9 mouse cellular contexts compared by ENCODE assay signal in genomic region chr2:122366706-122367105, GRCm38 (mm10). TPM values are rescaled to one million over a fixed set of nuclear protein-coding genes. Genes with fewer than 3 reads are reported as not detected.
DNase-seq lines count a peak whose midpoint lies in the region; ATAC-seq lines count a peak whose summit lies in the region.
"Had no signal": no experiment of that assay in that cellular context is flagged by ENCODE, and none has a peak within 500 bp of the region (broad histone marks: within the 10 kb centered on the region; RNA-seq: fewer than 3 reads in every experiment).

No protein-coding gene starts in this region.

- no peak overlapping the region for H3K4me3 ChIP-seq in intestine, embryonic 15.5 days (replicated peaks)
- H3K4me3 ChIP-seq in intestine, embryonic 16.5 days (ENCODE audit: low read length), result no peak overlapping the region
- H3K4me3 ChIP-seq in forebrain, embryonic 13.5 days, result peak overlapping the region; percentile 89
- peak overlapping the region; percentile 95; the same call in 1 of the 2 replicates for H3K4me3 ChIP-seq in midbrain, embryonic 11.5 days (ENCODE audit: low read depth, low read length)

- no peak for ATAC-seq in intestine, embryonic 15.5 days
- no peak for ATAC-seq in intestine, embryonic 16.5 days
- ATAC-seq in forebrain, embryonic 13.5 days, result no peak
- ATAC-seq in midbrain, embryonic 11.5 days (ENCODE audit: low FRiP score), result no peak

- H3K9ac ChIP-seq in intestine, embryonic 15.5 days, result no peak overlapping the region
- H3K9ac ChIP-seq in intestine, embryonic 16.5 days (ENCODE audit: low read depth, low read length), result no peak overlapping the region
- peak overlapping the region; percentile 37 for H3K9ac ChIP-seq in forebrain, embryonic 13.5 days
- peak overlapping the region; percentile 1; the same call in 1 of the 2 replicates for H3K9ac ChIP-seq in midbrain, embryonic 11.5 days (ENCODE audit: low read length)

- peak overlapping the region; percentile 88 for H3K4me2 ChIP-seq in intestine, embryonic 15.5 days (replicated peaks)
- no peak overlapping the region for H3K4me2 ChIP-seq in intestine, embryonic 16.5 days (ENCODE audit: low read depth, low read length)
- H3K4me2 ChIP-seq in forebrain, embryonic 13.5 days, result peak overlapping the region; percentile 88
- H3K4me2 ChIP-seq in midbrain, embryonic 11.5 days, result peak overlapping the region; percentile 84

- no peaks in the 10 kb centered on the region for H3K9me3 ChIP-seq in intestine, embryonic 15.5 days
- H3K9me3 ChIP-seq in intestine, embryonic 16.5 days (ENCODE audit: control insufficient read depth, low read length), result no peaks in the 10 kb centered on the region
- no peaks in the 10 kb centered on the region for H3K9me3 ChIP-seq in forebrain, embryonic 13.5 days (replicated peaks)
- no peaks in the 10 kb centered on the region for H3K9me3 ChIP-seq in midbrain, embryonic 11.5 days (ENCODE audit: control insufficient read depth, low read length)

- H3K27ac ChIP-seq in intestine, embryonic 15.5 days, result no peak overlapping the region
- H3K27ac ChIP-seq in intestine, embryonic 16.5 days (ENCODE audit: low read length), result no peak overlapping the region
- peak overlapping the region; percentile 59; the same call in 1 of the 2 replicates for H3K27ac ChIP-seq in forebrain, embryonic 13.5 days
- no peak overlapping the region for H3K27ac ChIP-seq in midbrain, embryonic 11.5 days (ENCODE audit: low read depth, low read length)

- H3K27me3 ChIP-seq in intestine, embryonic 15.5 days (replicated peaks), result no peaks in the 10 kb centered on the region
- no peaks in the 10 kb centered on the region for H3K27me3 ChIP-seq in intestine, embryonic 16.5 days (replicated peaks; ENCODE audit: control insufficient read depth, insufficient read depth, low read length)
- H3K27me3 ChIP-seq in forebrain, embryonic 13.5 days, result peaks cover 12% of the 10 kb centered on the region
- peaks cover 3% of the 10 kb centered on the region; the same call in 1 of the 2 replicates for H3K27me3 ChIP-seq in midbrain, embryonic 11.5 days (ENCODE audit: control insufficient read depth, insufficient read depth, low read length)

- H3K36me3 ChIP-seq in intestine, embryonic 15.5 days, result no peaks in the 10 kb centered on the region
- H3K36me3 ChIP-seq in intestine, embryonic 16.5 days (ENCODE audit: control insufficient read depth, insufficient read depth, low read length), result no peaks in the 10 kb centered on the region
- H3K36me3 ChIP-seq in forebrain, embryonic 13.5 days (ENCODE audit: poor library complexity, severe bottlenecking), result peaks cover 11% of the 10 kb centered on the region; the same call in 1 of the 2 replicates
- H3K36me3 ChIP-seq in midbrain, embryonic 11.5 days (ENCODE audit: control insufficient read depth, insufficient read depth, low read length), result no peaks in the 10 kb centered on the region

- WGBS in intestine, embryonic 15.5 days, result 44% methylated on average over 5 of the region's 5 CpGs
- WGBS in intestine, embryonic 16.5 days, result 46% methylated on average over 5 of the region's 5 CpGs
- 32% methylated on average over 5 of the region's 5 CpGs for WGBS in forebrain, embryonic 13.5 days
- 32% methylated on average over 5 of the region's 5 CpGs for WGBS in midbrain, embryonic 11.5 days

- DNase-seq in cerebellum, adult 18-20 months, result peak; percentile 76
- no peak for DNase-seq in midbrain, embryonic 11.5 days (ENCODE audit: low spot score, missing footprints)
- DNase-seq in Muller cell, postnatal 12 days (ENCODE audit: inconsistent ontology term), result no peak
- DNase-seq in kidney, adult 8-10 months, result no peak
- DNase-seq in left cerebral cortex, adult 11 months (ENCODE audit: low spot score), result no peak

- peaks cover 21% of the 10 kb centered on the region for H3K4me1 ChIP-seq in intestine, embryonic 15.5 days (replicated peaks)
- peaks cover 13% of the 10 kb centered on the region for H3K4me1 ChIP-seq in intestine, embryonic 16.5 days (ENCODE audit: control insufficient read depth, insufficient read depth, low read length)
- peaks cover 47% of the 10 kb centered on the region for H3K4me1 ChIP-seq in forebrain, embryonic 13.5 days
- peaks cover 15% of the 10 kb centered on the region for H3K4me1 ChIP-seq in midbrain, embryonic 11.5 days (ENCODE audit: control insufficient read depth, insufficient read depth, low read length)

RNA-seq across cellular contexts. Expression of gene Shf, which starts 2.3 kb away (rescaled TPM):
- 2.7 and 3.6 TPM in 2 replicates for polyA plus RNA-seq in intestine, embryonic 15.5 days (2015; fragmentation: Nextera tagmentation; extraction: Ambion mirVana)
- polyA plus RNA-seq in intestine, embryonic 16.5 days (2015; fragmentation: Nextera tagmentation; extraction: Ambion mirVana), result 1.9 and 2.2 TPM in 2 replicates
- 6.2 and 6.8 TPM in 2 replicates for polyA plus RNA-seq in forebrain, embryonic 13.5 days (2015; fragmentation: Nextera tagmentation; extraction: Ambion mirVana)
- 6.7 and 9.2 TPM in 2 replicates for polyA plus RNA-seq in midbrain, embryonic 11.5 days (2014; fragmentation: Nextera tagmentation; extraction: Ambion mirVana)

RNA-seq across cellular contexts. Expression of gene Duox1, which starts 51.2 kb away (rescaled TPM):
- polyA plus RNA-seq in intestine, embryonic 15.5 days (2015; fragmentation: Nextera tagmentation; extraction: Ambion mirVana), result 0.03 and 0.08 TPM in 2 replicates
- 0.06 TPM in 1 of 2 replicates, not detected in the other for polyA plus RNA-seq in intestine, embryonic 16.5 days (2015; fragmentation: Nextera tagmentation; extraction: Ambion mirVana)
- 0.04 TPM in 1 of 2 replicates, not detected in the other for polyA plus RNA-seq in forebrain, embryonic 13.5 days (2015; fragmentation: Nextera tagmentation; extraction: Ambion mirVana)
- 0.04 TPM in 1 of 2 replicates, not detected in the other for polyA plus RNA-seq in midbrain, embryonic 11.5 days (2014; fragmentation: Nextera tagmentation; extraction: Ambion mirVana)
- polyA plus RNA-seq: heart, postnatal 0 days had no signal

RNA-seq across cellular contexts. Expression of gene Duoxa1, which starts 53.2 kb away (rescaled TPM):
- polyA plus RNA-seq in intestine, embryonic 15.5 days (2015; fragmentation: Nextera tagmentation; extraction: Ambion mirVana), result not detected in 2 replicates
- not detected in 2 replicates for polyA plus RNA-seq in intestine, embryonic 16.5 days (2015; fragmentation: Nextera tagmentation; extraction: Ambion mirVana)
- not detected in 2 replicates for polyA plus RNA-seq in forebrain, embryonic 13.5 days (2015; fragmentation: Nextera tagmentation; extraction: Ambion mirVana)
- not detected in 2 replicates for polyA plus RNA-seq in midbrain, embryonic 11.5 days (2014; fragmentation: Nextera tagmentation; extraction: Ambion mirVana)
- polyA plus RNA-seq: heart, postnatal 0 days had no signal

RNA-seq across cellular contexts. Expression of gene Slc28a2, which starts 59.6 kb away (rescaled TPM):
- 63.2 and 66.0 TPM in 2 replicates for polyA plus RNA-seq in intestine, embryonic 15.5 days (2015; fragmentation: Nextera tagmentation; extraction: Ambion mirVana)
- 93.5 and 105 TPM in 2 replicates for polyA plus RNA-seq in intestine, embryonic 16.5 days (2015; fragmentation: Nextera tagmentation; extraction: Ambion mirVana)
- not detected in 2 replicates for polyA plus RNA-seq in forebrain, embryonic 13.5 days (2015; fragmentation: Nextera tagmentation; extraction: Ambion mirVana)
- 0.22 TPM in 1 of 2 replicates, not detected in the other for polyA plus RNA-seq in midbrain, embryonic 11.5 days (2014; fragmentation: Nextera tagmentation; extraction: Ambion mirVana)

Comparison
In these comparisons a context has a peak if more than half of its experiments do, and no peak if none do; other contexts are left out.
1. H3K4me3 ChIP-seq: peak in forebrain, embryonic 13.5 days (single experiment) and midbrain, embryonic 11.5 days (single experiment); none in intestine, embryonic 15.5 days (single experiment) and intestine, embryonic 16.5 days (single experiment).
2. H3K9ac ChIP-seq: peak in forebrain, embryonic 13.5 days (single experiment) and midbrain, embryonic 11.5 days (single experiment); none in intestine, embryonic 15.5 days (single experiment) and intestine, embryonic 16.5 days (single experiment).
3. DNase-seq: peak in cerebellum, adult 18-20 months (2 of 2); none in midbrain, embryonic 11.5 days (single experiment), Muller cell, postnatal 12 days (single experiment), kidney, adult 8-10 months (0 of 2) and left cerebral cortex, adult 11 months (single experiment).